Mouse (Mus musculus): ENCODE results near the gene Gm20388. TPM values are rescaled to one million over a fixed set of nuclear protein-coding genes. Genes with fewer than 3 reads are reported as not detected.

Gene Gm20388
- polyA plus RNA-seq, 1 experiment = 18.7 TPM

DNA sequence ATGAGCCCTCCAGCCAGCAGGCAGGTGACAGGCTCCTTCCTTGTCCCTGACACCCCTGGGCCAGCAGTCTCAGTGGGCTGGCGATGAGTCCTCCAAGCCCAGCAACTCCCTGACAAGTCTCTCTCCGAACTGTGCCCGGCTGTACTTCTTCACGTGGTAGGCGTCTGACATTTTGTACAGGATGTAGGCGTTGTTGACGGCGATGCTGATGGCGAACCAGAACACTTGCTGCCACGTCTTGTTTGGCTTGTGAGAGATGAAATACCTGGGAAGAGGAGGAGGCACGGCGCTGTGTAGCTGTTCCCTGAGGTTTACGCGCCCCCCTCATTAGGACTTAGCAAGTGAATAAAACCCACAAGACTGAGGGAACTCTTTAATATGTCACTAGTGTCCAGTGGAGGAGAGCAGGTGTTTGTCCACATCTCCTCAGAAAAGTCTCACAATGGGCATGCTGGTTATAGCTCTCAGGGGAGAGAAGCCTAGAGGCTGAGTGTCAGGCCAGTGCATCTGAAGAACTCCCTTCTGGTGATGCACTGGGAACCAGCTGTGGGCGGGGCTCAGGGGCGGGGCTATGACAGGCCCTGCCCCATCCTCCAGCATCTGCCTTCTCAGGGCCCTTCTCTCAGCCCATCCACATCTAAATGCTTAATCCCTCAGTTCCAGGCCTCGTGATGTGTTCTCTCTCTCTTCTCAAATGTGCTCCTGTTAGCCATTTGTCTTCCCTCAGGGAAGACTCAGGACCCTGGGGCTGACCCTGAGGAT lies 4460.0 kb downstream of the Gm20388 start:
- H3K4me1 ChIP-seq (ENCODE audit: control insufficient read depth, insufficient read depth, low read length) = peaks cover 12% of the 10 kb centered on the region
- no peak for DNase-seq
- no peak overlapping the region for H3K27ac ChIP-seq (ENCODE audit: insufficient read depth, low read length)
- no peak overlapping the region for H3K4me3 ChIP-seq (replicated peaks; ENCODE audit: insufficient read depth, low read depth, low read length)
- whole genome bisulfite sequencing = 80% methylated on average over 17 of the region's 17 CpGs
- TF ChIP-seq CTCF (IDR thresholded peaks at IDR 0.05; ENCODE audit: borderline replicate concordance, insufficient read depth, low read depth, low read length) (no peak), POLR2A (IDR thresholded peaks at IDR 0.05; ENCODE audit: borderline replicate concordance, insufficient read depth, low read length) (no peak)
- H3K27me3 ChIP-seq (ENCODE audit: control insufficient read depth, insufficient read depth, low read length) = no peaks in the 10 kb centered on the region

DNA sequence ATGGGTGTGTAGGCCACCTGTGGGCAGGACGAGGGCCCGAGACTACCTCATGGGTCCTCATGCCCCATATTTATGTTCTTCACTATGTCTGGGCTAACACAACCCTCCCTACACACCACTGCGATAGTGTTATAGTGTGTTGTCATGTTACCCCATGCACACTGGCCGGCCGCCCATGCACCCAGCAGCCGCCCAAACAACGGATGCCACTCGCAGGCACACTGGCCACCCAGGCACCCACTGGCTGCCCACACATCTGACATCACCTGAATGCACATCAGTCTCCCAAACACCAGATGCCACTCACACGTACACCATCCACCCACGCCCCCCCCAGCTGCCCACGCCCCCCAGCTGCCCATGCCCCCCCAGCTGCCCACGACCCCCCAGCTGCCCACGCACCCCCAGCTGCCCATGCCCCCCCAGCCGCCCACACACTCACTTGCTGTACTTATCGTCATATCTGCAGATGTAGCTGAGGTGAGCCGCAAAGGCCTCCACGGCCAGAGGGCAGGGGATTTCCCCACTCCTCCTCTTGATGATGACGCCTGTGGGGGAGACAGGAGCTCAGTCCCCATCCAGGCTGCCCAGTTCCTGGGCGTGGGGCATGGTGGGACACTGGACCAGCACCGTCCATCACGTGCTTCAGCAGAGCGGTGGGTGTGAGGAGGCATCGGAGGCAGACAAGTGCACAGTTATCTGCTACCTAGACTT lies 4460.9 kb downstream of the Gm20388 start:
- no peak overlapping the region for H3K4me3 ChIP-seq (replicated peaks; ENCODE audit: insufficient read depth, low read depth, low read length)
- 86% methylated on average over 22 of the region's 23 CpGs for WGBS
- peaks cover 21% of the 10 kb centered on the region for H3K4me1 ChIP-seq (ENCODE audit: control insufficient read depth, insufficient read depth, low read length)
- no peak for DNase-seq
- H3K27me3 ChIP-seq (ENCODE audit: control insufficient read depth, insufficient read depth, low read length) = no peaks in the 10 kb centered on the region
- H3K27ac ChIP-seq (ENCODE audit: insufficient read depth, low read length) = no peak overlapping the region
- TF ChIP-seq CTCF (IDR thresholded peaks at IDR 0.05; ENCODE audit: borderline replicate concordance, insufficient read depth, low read depth, low read length) = no peak
- TF ChIP-seq POLR2A (IDR thresholded peaks at IDR 0.05; ENCODE audit: borderline replicate concordance, insufficient read depth, low read length) = no peak

DNA sequence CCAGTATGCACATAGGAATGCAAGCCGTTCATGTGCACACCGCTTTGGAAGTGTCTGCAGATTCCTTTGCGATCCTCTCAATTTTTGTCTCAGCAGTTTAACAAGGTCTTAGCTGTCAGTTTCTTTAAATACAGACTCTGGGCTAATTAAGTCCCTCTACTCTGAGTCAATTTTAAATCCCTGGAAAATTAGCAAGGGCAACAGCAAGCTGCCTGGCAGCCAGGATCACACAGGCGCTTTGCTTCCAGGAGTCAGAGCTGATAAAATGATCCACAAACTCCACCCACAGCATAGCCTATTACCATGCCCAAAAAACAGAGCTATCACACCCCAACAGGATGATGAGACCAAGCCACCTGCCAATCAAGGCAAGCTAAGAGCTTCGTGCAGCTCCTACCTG lies 4463.1 kb downstream of the Gm20388 start:
- Histone ChIP-seq H3K4me3 (replicated peaks; ENCODE audit: insufficient read depth, low read depth, low read length) (no peak overlapping the region), H3K27me3 (ENCODE audit: control insufficient read depth, insufficient read depth, low read length) (no peaks in the 10 kb centered on the region), H3K27ac (ENCODE audit: insufficient read depth, low read length) (no peak overlapping the region), H3K4me1 (ENCODE audit: control insufficient read depth, insufficient read depth, low read length) (peaks cover 22% of the 10 kb centered on the region)
- TF ChIP-seq CTCF (IDR thresholded peaks at IDR 0.05; ENCODE audit: borderline replicate concordance, insufficient read depth, low read depth, low read length) (no peak), POLR2A (IDR thresholded peaks at IDR 0.05; ENCODE audit: borderline replicate concordance, insufficient read depth, low read length) (no peak)
- 88% methylated on average over 5 of the region's 5 CpGs for WGBS
- DNase-seq = no peak

DNA sequence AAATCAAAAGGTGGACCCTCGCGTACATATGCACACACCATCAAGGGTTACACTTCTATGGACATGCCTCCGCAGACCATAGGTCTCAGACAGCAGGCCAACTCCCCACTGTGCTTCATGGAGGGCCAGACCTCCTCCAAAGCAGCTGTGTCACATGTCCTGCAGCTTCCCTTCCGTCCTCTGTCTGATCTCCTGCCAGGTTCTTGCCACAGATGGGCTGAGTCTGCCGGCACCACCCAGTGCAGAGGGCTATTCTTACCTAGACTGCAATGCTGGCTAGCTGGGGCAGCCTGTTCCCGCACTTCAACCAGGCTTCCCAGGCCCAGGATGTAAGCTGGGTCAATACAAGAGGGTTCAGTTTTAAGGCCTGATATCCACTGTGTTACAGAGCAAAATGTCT lies 4464.5 kb downstream of the Gm20388 start:
- DNase-seq = no peak
- Histone ChIP-seq H3K27ac (ENCODE audit: insufficient read depth, low read length) (peak overlapping the region; percentile 29; the same call in 1 of the 2 replicates), H3K4me1 (ENCODE audit: control insufficient read depth, insufficient read depth, low read length) (peaks cover 22% of the 10 kb centered on the region), H3K4me3 (replicated peaks; ENCODE audit: insufficient read depth, low read depth, low read length) (no peak overlapping the region), H3K27me3 (ENCODE audit: control insufficient read depth, insufficient read depth, low read length) (no peaks in the 10 kb centered on the region)
- WGBS = 29% methylated on average over 6 of the region's 6 CpGs
- TF ChIP-seq CTCF (IDR thresholded peaks at IDR 0.05; ENCODE audit: borderline replicate concordance, insufficient read depth, low read depth, low read length) (no peak), POLR2A (IDR thresholded peaks at IDR 0.05; ENCODE audit: borderline replicate concordance, insufficient read depth, low read length) (no peak)

DNA sequence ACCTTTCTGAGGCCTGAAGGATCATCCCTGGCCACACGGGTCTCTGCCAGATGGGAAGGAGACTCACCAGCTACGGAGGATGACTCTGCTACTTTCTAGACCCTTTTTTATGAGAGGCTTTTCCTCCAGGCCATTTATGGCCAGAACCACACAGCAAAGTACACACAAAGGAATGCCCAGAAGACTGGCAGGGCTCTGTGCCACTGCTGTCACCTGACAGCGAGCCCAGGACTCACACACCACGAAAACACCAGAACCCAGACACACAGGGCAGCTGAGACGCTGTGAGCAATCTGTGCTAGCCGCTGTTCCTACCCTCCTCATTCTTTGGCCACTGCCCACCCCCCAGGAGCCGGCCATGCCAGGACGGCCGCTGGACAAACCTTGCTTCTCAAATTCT lies 4465.1 kb downstream of the Gm20388 start:
- 14% methylated on average over 9 of the region's 9 CpGs for WGBS
- Histone ChIP-seq H3K4me1 (ENCODE audit: control insufficient read depth, insufficient read depth, low read length) (peaks cover 22% of the 10 kb centered on the region), H3K27ac (ENCODE audit: insufficient read depth, low read length) (peak overlapping the region; percentile 29), H3K4me3 (replicated peaks; ENCODE audit: insufficient read depth, low read depth, low read length) (no peak overlapping the region), H3K27me3 (ENCODE audit: control insufficient read depth, insufficient read depth, low read length) (no peaks in the 10 kb centered on the region)
- peak; percentile 56 to 61 for DNase-seq
- TF ChIP-seq POLR2A (IDR thresholded peaks at IDR 0.05; ENCODE audit: borderline replicate concordance, insufficient read depth, low read length) (no peak), CTCF (IDR thresholded peaks at IDR 0.05; ENCODE audit: borderline replicate concordance, insufficient read depth, low read depth, low read length) (no peak)

DNA sequence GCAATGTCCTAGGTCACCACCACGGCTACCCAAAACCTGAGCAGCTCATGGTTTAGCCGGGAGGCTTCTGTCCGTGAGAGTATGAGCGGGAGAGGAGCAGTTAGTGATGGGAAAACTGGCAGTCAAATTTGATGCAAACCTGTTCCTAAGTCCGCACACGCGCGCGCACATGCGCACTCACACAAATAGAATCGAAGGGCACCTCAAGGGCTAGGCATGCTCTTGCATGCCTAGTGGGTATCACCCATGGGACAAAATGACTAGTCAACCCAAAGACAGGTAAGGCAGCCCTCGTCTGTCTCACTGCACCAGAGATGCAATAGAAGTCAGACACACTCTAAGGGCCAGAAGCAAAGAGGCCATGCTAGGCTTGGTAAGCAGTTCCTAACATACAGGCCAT lies 4465.8 kb downstream of the Gm20388 start:
- Histone ChIP-seq H3K27ac (ENCODE audit: insufficient read depth, low read length) (0 out of 2 replicates have a peak overlapping the region, but pooled peaks have one; percentile 29), H3K27me3 (ENCODE audit: control insufficient read depth, insufficient read depth, low read length) (no peaks in the 10 kb centered on the region), H3K4me1 (ENCODE audit: control insufficient read depth, insufficient read depth, low read length) (peaks cover 22% of the 10 kb centered on the region), H3K4me3 (replicated peaks; ENCODE audit: insufficient read depth, low read depth, low read length) (no peak overlapping the region)
- WGBS = 90% methylated on average over 12 of the region's 12 CpGs
- TF ChIP-seq POLR2A (IDR thresholded peaks at IDR 0.05; ENCODE audit: borderline replicate concordance, insufficient read depth, low read length) (no peak), CTCF (IDR thresholded peaks at IDR 0.05; ENCODE audit: borderline replicate concordance, insufficient read depth, low read depth, low read length) (no peak)
- peak in 1 of 2 experiments; percentile 12 for DNase-seq

DNA sequence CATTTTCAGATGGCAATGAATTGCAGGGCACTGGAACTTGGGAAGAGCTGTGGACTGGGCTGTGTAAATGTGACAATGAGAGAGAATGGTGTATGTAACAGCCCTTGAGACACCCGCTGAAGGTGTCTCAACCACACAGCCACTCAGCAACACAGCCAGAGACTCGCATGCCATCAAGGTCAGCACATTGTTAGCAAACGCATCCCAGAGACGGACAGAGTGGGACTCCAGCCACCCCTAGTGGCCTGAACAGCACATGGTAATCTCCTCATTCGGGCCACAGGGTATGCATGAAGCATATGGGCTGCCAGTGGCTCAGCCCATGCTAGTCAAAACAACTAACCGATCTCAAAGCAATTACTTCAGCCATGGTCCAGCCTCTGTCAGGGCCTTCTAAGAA lies 4468.6 kb downstream of the Gm20388 start:
- 56% methylated on average over 6 of the region's 6 CpGs for WGBS
- Histone ChIP-seq H3K4me1 (ENCODE audit: control insufficient read depth, insufficient read depth, low read length) (peaks cover 36% of the 10 kb centered on the region), H3K27me3 (ENCODE audit: control insufficient read depth, insufficient read depth, low read length) (no peaks in the 10 kb centered on the region), H3K4me3 (replicated peaks; ENCODE audit: insufficient read depth, low read depth, low read length) (no peak overlapping the region), H3K27ac (ENCODE audit: insufficient read depth, low read length) (no peak overlapping the region)
- DNase-seq = no peak
- 0 out of 2 replicates have a peak, but pooled peaks have one; percentile 7 for TF ChIP-seq CTCF (IDR thresholded peaks at IDR 0.05; ENCODE audit: borderline replicate concordance, insufficient read depth, low read depth, low read length)
- no peak for TF ChIP-seq POLR2A (IDR thresholded peaks at IDR 0.05; ENCODE audit: borderline replicate concordance, insufficient read depth, low read length)
